Mouse (Mus musculus): ENCODE data around the gene Yod1. TPM values are rescaled to one million over a fixed set of nuclear protein-coding genes. Genes with fewer than 3 reads are reported as not detected.

The Yod1 gene
- total RNA-seq, 2 experiments from 2014 or later = 53.1 to 88.0 TPM

DNA sequence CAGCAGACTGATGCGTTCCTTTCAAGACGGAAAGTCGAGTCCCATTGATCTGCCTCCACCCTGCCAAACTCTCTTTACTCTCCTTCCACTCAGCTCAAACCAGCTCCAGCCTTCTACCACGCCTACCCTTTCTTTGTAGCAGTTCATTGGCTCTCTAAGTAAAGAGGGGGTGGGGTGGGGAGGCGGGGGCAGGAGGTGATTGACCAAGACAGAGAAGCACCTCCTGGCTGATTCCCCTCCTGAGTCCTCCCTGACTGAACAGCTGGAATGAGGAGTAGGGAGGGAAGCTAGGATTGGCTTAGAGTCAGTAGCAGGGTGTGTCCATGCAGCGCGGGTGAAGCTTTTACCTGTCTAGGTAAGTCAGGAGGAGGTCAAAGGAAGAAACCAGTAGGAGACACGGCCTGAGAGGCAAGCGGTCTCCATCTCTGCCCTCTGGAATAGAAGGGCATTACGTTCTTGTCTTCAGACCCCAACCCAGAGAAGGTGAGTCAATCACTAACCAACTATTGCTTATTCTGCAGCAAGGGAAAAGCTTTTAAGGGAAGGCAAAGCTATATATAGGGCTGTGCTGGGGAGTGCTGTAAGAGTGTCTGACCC, 14.7 kb downstream of the Yod1 start, which contains the start of gene AA986860:
AA986860 (plus strand) TSS at position 236 of the 597 bp plus-strand sequence.
- ATAC-seq (replicated peaks; ENCODE audit: low FRiP score, poor library complexity, severe bottlenecking) = peak; percentile 79

GRCm38 (mm10) chr1:130732706-130733658, 15.9 kb downstream of the Yod1 start:
- peak; percentile 65 for ATAC-seq (replicated peaks; ENCODE audit: low FRiP score, poor library complexity, severe bottlenecking)

- ATAC-seq (replicated peaks; ENCODE audit: low FRiP score, poor library complexity, severe bottlenecking) = no peak
Observed at GRCm38 (mm10) chr1:130733671-130734070, 16.5 kb downstream of the Yod1 start.

GRCm38 (mm10) chr1:130734452-130734851, 17.3 kb downstream of the Yod1 start:
- ATAC-seq (replicated peaks; ENCODE audit: low FRiP score, poor library complexity, severe bottlenecking) = no peak

- ATAC-seq (replicated peaks; ENCODE audit: low FRiP score, poor library complexity, severe bottlenecking) = no peak
Observed at GRCm38 (mm10) chr1:130734852-130735251, 17.7 kb downstream of the Yod1 start.

- no peak for ATAC-seq (replicated peaks; ENCODE audit: low FRiP score, poor library complexity, severe bottlenecking)
Observed at GRCm38 (mm10) chr1:130737411-130737881, 20.3 kb downstream of the Yod1 start.

GRCm38 (mm10) chr1:130737916-130738315, 20.8 kb downstream of the Yod1 start:
- no peak for ATAC-seq (replicated peaks; ENCODE audit: low FRiP score, poor library complexity, severe bottlenecking)

- ATAC-seq (replicated peaks; ENCODE audit: low FRiP score, poor library complexity, severe bottlenecking) = no peak
Observed at GRCm38 (mm10) chr1:130738551-130739106, 21.5 kb downstream of the Yod1 start.

DNA sequence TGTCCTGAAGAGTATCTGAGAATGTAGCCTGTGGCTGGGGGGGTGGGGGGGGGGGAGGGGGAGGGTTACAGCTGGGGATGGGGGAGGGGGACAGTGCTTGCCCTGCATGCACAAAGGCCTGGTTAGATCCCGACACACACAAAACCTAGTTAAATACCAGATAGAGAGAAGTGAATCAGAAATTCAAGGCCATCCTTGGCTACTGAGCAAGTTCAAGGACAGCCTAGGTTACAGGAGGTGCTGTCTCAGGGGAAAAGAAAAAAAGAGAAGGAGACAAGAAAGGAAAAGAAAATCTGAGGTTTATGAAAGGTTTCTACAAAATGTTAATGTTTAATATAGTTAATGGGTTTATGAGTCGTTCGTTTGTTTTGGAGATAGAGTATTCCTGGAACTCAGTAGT, 22.5 kb downstream of the Yod1 start:
- no peak for ATAC-seq (replicated peaks; ENCODE audit: low FRiP score, poor library complexity, severe bottlenecking)

DNA sequence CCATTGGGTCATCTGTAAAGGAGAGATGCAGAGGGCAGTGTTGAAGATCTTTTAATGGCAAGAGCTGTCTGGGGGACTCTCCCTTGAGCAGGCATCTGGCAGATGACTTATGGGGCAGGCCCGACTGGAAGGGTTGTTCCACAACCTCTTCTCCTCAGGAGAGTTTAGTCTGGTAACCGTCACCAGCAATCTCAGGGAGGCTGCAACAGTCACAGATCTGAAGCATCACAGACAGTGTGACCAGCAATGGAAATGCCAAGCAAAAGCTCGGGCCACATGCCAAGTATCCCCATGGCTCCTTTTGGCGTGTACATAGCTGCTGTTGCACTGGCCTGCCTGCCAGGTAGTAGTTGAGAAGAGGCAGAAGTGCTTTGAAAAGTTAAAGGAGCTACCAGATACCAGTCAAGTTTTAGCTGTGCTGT, 23.1 kb downstream of the Yod1 start:
- peak; percentile 27 for ATAC-seq (replicated peaks; ENCODE audit: low FRiP score, poor library complexity, severe bottlenecking)

DNA sequence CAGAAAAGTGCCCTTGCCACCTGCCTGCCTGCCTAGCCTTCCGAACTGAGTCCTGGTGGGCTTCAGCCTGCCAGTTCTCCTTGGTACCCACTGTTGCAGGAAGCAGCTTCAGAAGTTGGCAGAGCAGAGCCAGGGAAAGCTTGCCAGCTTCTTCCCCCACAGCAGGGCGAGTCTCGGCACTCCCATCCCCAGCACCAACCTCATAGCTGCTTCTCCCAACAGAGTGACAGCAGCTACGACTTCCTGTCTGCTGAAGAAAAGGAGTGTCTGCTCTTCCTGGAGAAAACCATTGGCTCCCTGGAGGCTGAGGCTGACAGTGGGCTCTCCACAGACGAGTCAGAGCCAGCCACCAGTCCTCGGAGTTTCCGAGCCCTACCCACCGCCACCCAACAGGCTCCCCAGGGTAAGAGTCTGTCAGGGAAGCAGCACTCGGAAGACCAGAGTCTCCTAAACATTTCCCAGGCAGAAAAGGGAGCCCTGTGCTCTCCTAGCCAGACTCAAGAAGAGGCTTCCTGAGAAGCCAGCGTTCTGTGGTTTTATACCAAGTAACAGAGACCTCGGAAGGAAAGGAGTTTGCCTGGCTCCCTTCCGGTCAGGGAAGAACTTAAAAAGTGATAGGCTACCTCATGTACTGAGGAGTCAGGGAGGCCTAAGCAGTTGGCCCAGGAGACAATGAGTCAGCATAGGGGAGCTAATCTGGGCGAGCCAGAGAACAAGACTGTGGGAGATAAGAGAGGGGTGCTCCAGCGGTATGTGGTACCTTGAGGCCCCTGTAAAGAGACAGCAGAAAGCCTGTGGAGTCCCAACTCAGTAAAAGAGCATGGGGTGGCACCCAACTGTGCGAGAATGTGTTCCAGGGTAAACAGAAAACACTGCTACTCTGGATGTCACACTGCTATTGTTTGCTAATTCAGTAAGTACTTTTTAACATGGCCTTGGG, 23.9 kb downstream of the Yod1 start:
- ATAC-seq (replicated peaks; ENCODE audit: low FRiP score, poor library complexity, severe bottlenecking) = peak; percentile 80

GRCm38 (mm10) chr1:130742201-130742600, 25.1 kb downstream of the Yod1 start:
- ATAC-seq (replicated peaks; ENCODE audit: low FRiP score, poor library complexity, severe bottlenecking) = no peak

DNA sequence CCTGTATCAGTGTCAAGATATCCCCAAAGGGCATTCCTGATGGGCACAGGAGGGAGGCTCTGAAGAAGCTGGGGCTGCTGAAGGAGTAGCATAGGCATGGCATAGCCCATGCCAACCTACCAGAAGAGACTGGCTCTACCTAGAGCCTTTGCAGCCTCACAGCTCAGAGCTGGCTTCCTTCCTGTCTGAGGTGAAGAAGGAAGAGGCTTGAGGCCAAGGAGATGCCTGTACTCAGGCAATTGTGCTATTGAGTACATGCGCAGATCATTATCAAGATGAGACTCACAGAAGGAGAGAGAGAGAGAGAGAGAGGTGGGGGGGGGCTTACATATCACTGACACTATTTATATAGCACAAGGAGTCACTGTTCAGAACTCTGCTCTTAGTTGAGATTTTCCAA, 26.6 kb downstream of the Yod1 start:
- ATAC-seq (replicated peaks; ENCODE audit: low FRiP score, poor library complexity, severe bottlenecking) = no peak

- ATAC-seq (replicated peaks; ENCODE audit: low FRiP score, poor library complexity, severe bottlenecking) = peak; percentile 32; the same call in 1 of the 2 replicates
Observed at GRCm38 (mm10) chr1:130744217-130744616, 27.1 kb downstream of the Yod1 start.

DNA sequence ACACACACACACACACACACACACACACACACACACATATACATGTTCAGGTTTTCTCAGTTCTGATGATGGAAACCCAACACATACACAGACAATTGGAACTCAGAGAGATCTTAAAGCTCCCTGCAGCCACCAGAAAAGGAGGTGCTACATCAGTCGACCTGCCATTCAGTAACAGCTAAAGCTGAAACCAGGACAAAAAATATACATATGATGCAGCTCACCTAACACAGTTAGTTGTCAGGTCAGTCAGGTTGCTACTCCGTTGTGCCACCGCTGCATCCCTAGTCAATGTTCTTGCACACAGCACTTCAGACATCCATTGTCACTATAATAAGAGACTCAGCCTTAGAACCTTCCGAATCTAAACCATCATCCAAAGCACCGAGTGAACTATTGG, 27.8 kb downstream of the Yod1 start:
- ATAC-seq (replicated peaks; ENCODE audit: low FRiP score, poor library complexity, severe bottlenecking) = no peak

DNA sequence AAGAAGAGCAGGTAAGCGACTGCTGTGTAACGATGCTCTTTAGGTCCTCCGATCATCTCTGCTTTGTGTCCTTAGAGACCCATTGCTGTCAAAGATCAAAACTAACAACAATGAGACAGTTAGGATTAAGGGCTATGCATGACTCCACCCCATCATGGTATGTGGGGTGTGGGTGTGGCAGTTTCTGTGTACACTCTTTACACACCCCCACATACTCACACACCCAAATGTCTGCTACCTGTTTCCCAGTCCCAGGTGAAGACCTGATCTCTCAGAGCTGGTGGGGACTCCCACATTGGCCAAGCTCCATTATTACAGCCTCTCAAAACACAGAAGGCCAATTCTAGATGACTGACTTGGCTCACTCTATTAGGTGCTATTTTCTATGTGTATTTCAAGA, 28.5 kb downstream of the Yod1 start:
- no peak for ATAC-seq (replicated peaks; ENCODE audit: low FRiP score, poor library complexity, severe bottlenecking)

GRCm38 (mm10) chr1:130746819-130747218, 29.7 kb downstream of the Yod1 start:
- no peak for ATAC-seq (replicated peaks; ENCODE audit: low FRiP score, poor library complexity, severe bottlenecking)

DNA sequence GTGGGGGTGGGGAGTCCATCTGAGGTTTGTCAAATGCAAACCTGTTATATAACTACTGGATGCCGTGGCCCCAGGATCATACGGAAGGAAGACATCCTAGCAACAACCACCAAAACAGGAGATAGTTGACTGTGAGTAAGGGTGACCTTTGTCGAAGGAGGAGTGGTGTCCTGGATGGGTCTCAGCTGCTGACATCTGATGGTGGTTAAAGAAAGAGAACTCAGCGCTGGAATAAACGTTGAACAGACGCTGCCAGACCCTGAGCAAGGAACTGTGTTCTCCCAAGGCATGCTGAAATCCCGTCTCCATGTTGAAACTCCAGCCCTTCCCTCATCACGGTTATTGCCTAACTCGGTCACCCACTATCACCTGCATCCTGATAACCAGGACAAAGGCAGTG, 42.6 kb downstream of the Yod1 start:
- no peak for ATAC-seq (replicated peaks; ENCODE audit: low FRiP score, poor library complexity, severe bottlenecking)

- ATAC-seq (replicated peaks; ENCODE audit: low FRiP score, poor library complexity, severe bottlenecking) = no peak
Observed at GRCm38 (mm10) chr1:130761597-130761996, 44.5 kb downstream of the Yod1 start.

All from erythroid progenitor cell, adult 5-6 weeks (primary cell).